Mouse (Mus musculus) layer of hippocampus, postnatal 36 days (tissue): Measurements from ENCODE around the gene Ambp. TPM values are rescaled to one million over a fixed set of nuclear protein-coding genes. Genes with fewer than 3 reads are reported as not detected.

ENCODE experiments used
- DNase-seq, 2 experiments: peaks; one replicate each; pipeline ENCODE4 v3.0.0; 2022
- total RNA-seq, 2 experiments: library from RNA; stranded (reverse); gene quantifications; 2 replicates each; pipeline ENCODE4 v1.2.3; 2021

The Ambp gene
- not detected for total RNA-seq

DNA sequence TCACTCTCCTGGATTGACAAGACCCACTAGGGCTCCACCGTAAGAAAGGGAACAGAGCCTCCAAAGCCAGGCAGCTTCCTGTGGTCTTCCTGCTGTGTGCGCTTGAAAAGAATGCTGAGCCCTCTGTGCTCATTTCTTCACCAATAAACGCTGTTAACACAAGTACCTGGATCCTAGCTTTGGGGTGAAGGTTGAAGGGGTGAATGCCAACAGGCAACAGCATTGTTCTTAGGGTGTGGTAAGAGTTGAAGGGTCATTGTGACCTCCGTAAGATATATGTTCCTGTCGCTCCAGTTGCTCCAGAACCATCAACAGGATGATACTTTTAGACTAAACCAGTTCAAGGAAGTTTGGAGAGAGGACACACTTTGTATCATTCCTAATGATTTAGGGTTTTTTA, at the start of gene Ambp:
TSS of gene Ambp (minus strand) at position 101 of the 400 bp plus-strand sequence.
- no peak for DNase-seq

DNA sequence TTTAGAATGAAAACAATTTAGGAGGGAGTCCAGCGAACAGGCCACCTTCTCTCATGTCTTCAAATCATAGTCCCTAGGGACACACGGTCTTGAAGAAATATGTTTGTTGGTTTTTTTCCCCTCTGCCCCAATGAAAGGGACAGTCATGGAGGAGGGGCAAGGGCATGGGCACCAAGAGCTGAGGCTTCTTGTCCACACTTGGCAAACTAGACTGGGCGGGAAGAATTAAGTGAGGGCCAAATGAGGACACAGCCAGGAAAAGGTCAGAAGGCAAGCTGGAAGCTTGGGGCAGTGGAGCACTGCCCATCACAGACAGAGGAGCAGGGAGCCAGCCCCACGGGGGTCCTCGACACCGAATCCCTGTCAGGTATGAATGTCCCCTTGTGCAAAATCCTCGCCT, 49.3 kb upstream of the Ambp start:
- DNase-seq = no peak

DNA sequence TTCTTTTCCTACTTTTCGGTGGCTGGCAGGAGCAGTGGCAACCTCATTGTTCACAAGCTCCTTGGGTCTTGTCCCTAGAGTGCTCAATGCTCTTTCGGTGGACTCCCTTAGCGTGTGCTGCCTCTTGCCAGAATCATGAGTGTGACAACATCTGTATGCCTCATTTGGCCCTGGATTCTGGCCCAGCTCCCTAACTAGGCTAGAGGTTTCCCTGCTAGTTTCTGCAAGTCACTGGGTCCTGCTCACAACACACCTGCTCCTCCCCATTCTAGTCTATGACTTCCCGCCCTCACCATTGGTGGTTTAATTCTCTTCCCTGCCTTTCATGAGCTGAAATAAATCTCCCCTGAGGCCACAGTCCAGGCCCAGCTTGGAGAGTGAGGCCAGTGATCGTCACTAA, 44.8 kb upstream of the Ambp start:
- no peak for DNase-seq

- no peak for DNase-seq
Measured at GRCm38 (mm10) chr4:63194366-63194765, 39.8 kb upstream of the Ambp start.

GRCm38 (mm10) chr4:63191641-63192040, 37.0 kb upstream of the Ambp start:
- no peak for DNase-seq

- peak in 1 of 2 experiments; percentile 15 for DNase-seq
Measured at GRCm38 (mm10) chr4:63186281-63186870, 31.8 kb upstream of the Ambp start.

GRCm38 (mm10) chr4:63181556-63181955, 27.0 kb upstream of the Ambp start:
- DNase-seq = peak; percentile 58 to 68

DNA sequence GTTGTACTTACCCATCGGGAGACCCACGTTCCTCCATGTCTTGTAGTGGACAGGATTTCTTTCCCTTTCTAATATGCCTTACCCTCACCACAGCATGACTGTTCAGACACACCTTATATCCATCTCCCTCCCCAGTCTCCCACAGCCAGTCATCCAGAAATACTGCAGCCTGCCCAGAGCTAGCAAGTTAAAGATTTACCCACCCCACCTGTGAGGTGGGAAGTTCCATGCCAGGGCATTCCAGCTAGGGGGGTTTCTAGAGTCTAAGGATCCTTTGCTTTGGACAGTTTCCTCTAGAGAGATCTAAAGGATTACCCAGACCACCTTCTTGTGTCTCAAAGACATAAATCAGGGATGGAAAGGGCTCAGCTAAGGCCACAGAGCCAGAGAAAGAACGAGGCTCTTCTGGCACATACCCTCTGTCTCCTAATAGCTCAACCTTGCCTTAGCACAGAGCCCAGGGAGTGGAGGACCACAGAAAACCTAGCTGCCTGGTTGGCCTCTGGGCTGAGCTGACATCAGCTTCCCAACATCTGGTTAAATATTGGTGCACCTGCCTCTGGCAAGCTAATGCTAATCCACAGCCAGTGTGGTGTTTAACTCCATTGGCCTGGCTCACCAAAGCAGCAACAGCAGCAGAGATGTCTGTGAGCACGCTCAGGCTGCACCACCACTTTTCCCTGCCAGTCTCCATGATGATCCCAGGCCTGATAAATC, 17.5 kb upstream of the Ambp start, which contains the start of gene Kif12:
TSS of gene Kif12 (minus strand) at position 163 of the 717 bp plus-strand sequence.
- no peak for DNase-seq

- no peak for DNase-seq
Measured at GRCm38 (mm10) chr4:63171122-63171521, 16.5 kb upstream of the Ambp start.

DNA sequence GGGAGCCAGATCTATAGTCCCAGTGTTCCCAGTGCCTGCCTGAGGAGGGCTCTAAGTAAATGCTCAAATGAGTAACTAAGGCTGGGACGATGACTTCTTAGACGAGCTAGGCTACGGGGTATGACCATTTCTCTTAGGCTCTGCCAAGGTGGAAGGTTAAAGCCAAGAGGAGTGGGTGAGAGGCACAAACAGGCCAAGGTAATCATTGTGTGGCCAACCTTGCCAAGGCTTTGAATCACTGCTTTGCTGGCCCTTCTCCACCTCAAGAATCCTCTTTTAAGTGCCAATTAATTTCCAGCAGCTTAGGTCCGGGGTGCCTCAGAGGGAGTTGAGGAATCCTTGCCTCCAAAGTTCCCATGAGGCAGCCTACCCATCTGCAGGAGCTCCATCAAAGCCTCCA, 15.5 kb upstream of the Ambp start:
- no peak for DNase-seq

GRCm38 (mm10) chr4:63166323-63166722, 11.7 kb upstream of the Ambp start:
- no peak for DNase-seq

DNA sequence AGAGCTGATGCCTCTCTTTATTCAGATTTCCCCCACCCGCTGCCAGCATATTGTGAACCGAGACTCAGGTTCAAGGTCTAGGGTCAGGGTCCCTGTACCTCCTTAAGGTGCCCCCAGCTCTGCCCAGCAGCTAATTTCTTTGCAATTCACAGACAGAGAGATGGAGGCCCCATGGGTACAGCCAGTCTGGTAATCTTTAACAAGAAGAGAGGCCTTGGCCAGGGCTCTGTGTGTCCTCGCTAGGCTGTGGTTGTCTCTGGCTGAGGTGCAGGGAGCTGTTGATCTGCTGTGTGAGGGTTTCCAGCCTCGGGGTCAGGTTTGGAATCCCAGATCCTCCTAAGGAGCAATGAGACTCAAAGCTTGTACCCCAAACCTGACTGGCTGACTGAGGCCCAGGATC, 11.0 kb upstream of the Ambp start:
- no peak for DNase-seq

DNA sequence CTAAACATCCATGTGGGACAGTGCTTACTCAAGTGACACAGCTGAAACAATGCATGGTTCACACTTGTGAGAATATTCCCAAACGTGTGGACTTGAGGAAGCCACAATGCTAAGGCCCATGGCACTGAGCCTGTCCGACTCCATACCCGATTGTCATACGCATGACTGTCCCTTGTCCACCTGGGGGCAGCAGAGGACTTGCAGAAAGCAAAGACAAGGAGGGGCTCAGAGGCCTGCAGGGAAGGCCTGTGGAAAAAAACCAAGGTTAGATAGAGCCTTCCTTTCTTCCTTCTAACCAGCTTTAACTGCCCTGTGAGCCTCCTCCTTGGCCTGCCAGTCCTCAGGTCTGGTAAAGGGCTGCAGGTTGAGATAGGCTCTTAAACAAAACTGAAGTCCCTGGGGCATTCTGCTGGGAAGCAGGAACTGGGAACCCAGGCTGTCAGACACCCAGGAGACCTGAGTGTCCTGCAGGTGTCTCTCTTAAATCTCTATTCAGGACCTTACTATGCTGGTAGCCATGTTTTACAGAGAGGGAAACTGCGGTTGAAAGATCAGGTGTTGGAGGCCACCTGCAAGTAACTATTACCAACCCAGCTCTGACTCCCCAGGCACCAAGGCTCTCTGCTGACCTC, 4.5 kb upstream of the Ambp start:
- DNase-seq = peak; percentile 72 to 77

DNA sequence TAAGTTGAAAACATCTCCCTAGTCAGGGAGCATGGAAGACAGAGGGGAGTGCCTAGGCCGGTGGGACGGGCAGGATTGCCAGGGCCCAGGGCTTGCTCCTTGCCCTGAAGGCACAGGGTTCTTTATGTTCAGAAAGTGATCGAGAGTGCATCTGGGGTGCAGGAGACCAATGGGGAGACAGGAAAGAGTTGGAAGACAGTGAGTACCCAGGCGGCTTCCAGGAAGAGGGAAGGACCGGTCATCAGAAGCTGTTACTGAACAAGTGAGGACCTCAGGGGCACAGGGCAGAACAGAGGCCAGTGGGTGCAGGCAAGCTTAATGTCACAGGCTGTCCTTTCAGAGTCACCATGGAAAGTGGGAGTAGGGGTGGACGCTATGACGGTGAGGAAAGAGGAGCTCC, 3.6 kb upstream of the Ambp start:
- DNase-seq = no peak

GRCm38 (mm10) chr4:63156726-63157634, 2.4 kb upstream of the Ambp start:
- DNase-seq = no peak

GRCm38 (mm10) chr4:63155596-63155995, 997 bp upstream of the Ambp start:
- no peak for DNase-seq

- DNase-seq = no peak
Measured at GRCm38 (mm10) chr4:63154028-63154427, 571 bp downstream of the Ambp start.

DNA sequence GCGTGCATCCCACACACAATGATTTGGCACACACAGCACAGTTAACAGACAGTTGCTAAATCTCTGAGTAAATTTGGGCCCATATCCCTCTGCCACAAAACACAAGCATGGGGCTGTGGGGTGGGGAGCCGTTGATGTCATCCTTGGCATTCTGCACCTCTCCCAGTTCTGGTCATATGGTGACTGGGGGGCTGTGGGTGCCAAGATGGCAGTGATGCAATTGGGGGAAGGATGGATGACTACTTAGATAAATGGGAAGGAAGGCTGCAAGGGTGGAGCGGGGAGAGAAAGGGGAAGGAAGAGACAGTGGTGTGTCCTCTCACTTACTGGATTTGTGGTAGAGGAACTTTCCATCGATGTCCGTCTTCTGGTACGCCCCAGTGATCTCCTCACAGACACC, 3.5 kb downstream of the Ambp start:
- DNase-seq = peak; percentile 10 to 21

GRCm38 (mm10) chr4:63147268-63147667, 7.3 kb downstream of the Ambp start:
- DNase-seq = no peak

DNA sequence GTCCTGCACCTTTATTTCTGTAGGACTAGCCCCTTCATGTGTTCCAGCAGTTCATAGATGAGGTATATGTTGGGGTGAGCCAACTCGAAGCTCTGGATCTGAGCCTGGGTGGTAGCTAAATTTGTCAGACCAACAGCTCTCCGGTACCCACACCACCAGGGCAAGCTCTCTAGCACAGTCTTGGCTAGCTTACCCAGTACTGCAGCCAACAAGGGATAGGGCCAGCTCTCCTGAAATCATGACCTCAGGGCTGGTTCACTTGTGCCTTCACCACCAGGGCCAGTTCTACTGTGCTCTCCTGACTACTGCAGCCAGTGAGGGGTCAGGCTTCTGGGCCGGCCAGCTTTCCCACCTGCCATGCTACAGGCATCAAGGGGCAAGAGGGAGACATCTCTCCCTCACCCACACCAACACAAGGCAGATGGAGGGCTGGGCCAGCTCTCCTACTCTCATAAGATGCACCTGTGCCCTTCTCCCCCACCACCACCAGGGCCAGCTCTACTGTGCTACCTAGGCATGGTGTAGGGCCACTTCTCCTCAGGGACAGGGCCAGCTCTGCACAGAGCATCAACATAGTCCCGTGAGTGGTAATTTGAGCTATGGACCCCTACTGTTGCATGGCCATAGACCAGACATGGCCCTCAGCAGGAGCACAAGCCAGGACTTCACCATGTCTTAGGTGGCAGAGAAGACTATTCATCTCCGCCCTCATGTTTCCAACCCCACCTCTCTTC, 24.5 kb downstream of the Ambp start:
- DNase-seq = no peak

DNA sequence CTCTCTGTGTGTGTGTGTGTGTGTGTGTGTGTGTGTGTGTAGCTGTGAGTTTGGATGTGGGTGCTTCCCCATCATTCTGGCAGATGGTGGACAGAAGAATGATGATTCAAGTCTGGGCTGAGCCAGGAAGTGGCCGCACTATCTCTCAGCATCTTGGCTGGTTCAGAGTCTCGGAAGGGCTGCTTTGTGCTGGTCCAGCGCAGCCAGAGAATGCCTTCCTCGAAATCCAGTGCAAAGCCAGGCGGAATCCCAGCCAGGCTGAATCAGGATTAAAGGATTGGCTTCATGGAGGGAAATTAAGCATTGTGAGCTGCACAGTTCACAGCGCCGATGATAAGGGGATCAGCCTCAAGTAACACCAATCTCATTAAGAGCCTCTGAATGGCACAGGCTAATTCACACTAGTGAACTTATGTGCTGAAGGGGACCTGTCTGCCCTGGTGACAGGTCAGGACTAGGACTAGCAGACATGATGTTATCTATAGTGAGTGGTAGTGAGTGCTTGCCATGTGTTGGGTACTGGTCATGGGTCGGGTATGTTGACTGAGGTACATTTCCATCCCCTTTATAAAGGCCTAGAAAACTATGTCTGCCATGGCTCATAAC, 29.6 kb downstream of the Ambp start:
- no peak for DNase-seq
